Mouse (Mus musculus) inflammation-experienced regulatory T-cells, adult 6 months (primary cell): ENCODE results near the gene Chst11. TPM values are rescaled to one million over a fixed set of nuclear protein-coding genes. Genes with fewer than 3 reads are reported as not detected.

Experiments used
- ATAC-seq: one replicate; pipeline ENCODE4 v1.8.0; 2017
- polyA plus RNA-seq, 3 experiments: library from polyadenylated mRNA; unstranded; fragments of 100-300 nt; shearing (Covaris generic); gene quantifications; one replicate each; pipeline ENCODE4 v1.2.1; 2017

Chst11 gene
- polyA plus RNA-seq, 3 experiments from 2014 or later, result 0.84 to 4.5 (median 0.85) TPM

DNA sequence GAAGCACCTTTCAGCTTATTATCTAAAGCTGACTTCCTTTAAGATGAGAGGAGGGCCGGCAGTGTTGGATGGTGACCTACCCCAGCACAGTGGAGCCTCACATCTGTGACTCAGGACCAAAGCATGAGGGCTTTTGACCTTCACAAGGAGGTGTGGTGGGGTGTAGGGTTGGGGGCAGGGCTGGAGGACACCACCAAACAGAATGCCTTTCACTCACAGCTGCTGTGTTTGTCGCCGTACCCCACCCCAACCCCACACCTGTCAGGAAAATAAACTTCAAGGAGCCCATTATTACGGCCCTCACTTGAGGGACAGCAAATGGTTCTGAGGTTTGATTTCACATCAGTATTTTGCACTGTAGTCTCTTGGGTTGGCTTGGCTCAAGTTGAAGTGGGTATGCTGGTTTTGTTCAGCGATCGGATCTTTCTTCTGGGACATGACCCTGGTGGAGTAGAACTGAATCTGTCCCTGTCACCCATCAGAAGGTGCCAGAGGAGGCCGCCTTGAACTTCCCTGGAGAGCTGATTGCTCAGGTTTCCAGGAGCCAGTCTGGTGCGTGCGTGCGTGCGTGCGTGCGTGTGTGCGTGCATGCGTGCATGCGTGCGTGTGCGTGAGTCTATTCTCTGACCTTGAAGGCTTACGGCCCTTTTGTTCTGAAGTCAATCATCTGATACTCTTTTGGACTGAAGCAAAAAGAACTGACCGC, 51.2 kb downstream of the Chst11 start:
- ATAC-seq, result no peak

DNA sequence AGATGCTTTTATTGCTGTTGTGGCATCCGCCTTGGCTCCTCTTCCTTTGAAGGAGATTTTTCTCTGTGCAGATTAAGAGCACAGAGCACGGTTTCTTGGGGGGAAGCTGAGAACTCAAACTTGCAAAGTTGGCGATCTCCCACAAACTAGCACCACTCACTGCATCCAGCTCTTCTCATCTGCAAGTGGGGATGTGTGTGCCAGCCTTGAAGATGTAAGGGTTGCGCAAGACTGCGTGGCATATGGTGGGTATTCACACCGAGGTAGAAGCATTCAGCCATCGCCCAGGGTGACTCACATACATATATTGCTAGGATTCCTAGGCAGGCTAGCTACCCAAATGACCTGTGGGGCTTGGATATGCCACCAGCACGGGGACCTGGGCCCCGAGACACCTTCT, 52.9 kb downstream of the Chst11 start:
- ATAC-seq, result no peak

DNA sequence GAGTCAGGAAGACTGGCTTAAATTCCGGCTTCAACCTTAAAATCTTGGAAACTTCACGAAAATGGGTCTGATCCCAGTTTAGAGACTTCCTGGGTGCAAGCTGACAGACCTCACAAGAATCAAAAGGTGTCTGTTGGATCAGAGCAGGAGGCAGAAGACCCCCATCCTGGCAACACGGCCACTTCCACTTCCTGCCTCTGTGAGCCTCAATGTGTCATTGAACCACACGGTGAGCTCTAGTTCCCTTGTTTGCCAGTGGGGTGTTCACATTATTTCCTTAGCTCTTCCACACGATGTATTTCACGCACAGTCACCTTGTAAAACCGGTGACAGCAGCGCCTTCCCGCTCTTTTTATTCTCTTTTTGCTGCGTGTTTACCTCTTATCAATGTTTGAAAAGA, 54.1 kb downstream of the Chst11 start:
- ATAC-seq, result no peak

DNA sequence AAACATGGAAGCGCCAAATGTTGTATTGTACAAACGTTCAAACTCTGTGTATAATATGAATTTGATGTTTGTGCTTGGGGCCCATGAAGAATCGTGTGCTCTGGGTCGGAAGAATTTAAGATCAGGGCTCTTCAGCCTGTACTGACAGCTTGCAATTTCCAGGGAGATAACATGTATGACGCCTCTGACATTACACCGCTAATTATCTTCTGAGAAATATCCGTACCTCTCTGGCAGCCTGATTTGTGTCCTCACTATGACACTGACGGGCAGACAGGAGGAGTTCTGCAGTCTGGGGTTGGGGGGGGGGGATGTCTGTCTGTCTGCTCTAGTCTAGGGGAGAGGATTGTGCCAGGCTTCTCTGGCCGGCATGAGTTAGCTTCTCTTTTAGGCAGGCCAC, 56.6 kb downstream of the Chst11 start:
- no peak for ATAC-seq

DNA sequence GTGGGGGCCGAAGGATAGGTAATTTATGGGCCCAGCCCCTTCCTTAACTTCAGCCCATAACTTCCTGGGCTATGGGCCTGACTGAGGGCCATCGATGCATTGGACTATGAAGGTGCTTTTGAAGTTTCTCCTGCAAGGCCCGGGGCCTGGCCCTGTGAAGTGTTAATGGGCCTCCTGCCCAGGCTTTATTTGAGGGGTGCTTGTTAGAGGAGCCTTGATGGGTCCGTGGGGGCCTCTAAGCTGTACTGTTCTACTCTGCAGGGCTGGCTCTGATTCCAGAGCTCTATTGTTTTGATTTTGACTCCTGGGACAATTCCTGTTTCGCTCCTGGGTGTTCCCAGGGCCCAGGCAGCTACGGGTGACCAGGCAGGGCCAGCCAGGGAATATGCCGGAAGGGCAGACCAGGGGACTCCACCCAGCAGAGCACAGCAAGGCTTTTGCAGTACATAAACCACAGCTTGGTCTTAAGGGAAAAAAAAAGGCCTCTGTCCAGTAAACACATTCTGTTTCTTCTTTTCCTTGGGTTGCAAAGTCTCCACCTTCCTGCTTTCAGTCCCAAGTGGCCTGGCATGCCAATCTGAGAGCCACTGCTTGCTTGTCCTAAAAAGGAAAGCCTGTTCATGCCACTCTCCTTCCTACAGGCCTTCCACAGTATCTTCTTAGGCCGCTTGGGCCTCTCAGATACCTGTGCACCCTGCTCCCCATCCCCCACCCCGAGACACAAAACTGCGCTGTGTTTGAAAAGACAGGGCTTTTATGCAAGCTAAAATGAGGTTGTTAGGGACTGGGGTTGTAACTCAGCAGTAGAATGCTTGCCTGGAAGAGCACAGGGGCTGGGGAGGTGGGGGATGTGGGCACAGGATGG, 57.5 kb downstream of the Chst11 start:
- ATAC-seq, result no peak

DNA sequence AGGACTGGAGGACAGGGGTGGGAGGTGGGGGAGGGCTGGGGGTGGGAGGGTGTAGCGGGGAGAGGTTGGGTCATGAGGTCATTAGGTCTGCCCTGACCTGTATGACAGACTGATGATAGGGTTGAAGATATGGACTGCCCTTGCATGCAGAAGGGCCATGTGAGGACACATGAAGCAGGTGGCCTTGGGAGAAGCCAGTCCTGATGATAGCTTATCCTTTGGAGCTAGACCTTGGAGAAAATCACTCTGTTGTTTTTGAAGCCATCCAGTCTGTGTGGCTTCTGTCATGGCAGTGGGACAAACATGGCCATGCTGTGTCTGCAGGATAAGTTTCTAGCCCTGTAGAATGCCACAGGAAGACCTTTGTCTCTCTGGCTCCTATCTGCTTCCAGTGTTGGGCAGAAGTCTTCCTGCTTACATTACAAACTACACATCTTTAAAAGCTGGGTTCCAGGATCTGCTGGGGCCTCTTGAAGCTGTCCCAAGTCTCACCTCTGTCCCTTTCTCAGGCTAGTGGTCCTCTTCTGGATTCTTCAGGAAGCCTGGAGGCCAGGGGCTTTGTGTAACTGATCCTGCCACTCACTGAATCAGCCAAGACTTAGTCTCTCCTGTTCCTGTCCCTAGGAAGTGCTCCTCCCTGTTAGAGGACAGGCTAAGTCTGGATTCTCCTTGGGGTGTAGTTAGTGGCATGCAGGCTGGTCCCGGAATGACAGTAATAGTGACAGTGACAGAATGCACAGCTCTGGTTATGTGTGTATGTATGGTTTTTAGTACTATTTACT, 58.4 kb downstream of the Chst11 start:
- ATAC-seq, result no peak

DNA sequence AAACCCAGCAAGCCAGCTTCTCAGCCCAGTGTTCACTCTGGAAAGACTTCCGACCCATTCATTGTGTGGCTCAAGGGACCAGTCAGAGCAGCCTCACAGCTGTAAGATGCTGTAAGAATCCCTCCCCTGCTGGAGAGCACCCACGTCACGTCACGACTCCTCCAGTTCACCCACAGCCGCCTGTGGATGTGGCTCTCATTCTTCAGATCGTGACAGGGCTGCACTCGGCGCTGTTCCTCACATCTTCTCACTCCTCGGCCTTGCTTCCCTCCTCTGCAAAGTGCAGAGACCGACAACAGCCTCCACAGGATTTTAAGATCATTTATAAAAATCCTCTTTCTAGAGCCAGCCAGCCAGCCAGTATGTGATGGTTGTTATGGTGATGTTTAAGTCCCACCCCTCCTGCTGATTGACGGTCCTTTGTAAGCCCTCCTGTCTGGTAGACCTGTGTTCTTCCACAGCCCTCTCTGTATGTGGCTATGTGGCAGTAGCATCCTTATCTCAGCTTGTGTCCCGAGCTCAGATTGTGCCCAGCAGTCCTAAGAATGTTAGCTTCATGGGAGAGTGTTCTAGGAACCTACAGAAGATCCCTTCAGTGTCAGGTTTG, 64.0 kb downstream of the Chst11 start:
- no peak for ATAC-seq

DNA sequence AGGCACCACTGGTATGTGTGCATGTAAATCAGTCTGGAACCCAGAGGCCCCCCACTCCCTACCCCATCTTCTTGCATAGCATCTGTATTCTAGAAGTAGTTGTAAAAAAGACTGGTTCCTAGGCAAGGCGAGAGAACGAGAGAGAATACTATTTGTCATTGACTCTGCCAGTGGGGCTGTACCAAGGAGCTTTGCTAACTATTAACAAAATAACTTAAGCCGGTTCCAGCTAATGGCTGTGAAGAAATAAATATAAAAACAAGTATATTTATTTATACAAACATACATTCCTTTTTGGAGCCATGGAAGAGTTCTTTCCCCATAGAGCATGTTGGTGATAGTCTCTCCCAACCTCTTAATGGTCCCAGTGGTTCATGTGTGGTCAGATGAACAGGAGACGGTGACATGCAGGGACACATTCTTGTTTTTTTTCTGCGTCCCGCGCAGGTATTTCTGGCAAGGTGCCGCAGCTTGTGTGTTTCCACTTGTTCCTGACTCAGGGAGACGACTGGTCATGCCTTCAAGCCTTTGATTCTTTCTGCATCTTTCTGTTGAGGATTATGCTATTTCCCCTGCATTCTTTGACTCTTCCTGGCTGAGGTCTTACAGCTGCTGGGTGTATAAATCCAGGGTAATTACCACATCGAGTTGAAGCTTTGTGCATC, 68.7 kb downstream of the Chst11 start:
- no peak for ATAC-seq

DNA sequence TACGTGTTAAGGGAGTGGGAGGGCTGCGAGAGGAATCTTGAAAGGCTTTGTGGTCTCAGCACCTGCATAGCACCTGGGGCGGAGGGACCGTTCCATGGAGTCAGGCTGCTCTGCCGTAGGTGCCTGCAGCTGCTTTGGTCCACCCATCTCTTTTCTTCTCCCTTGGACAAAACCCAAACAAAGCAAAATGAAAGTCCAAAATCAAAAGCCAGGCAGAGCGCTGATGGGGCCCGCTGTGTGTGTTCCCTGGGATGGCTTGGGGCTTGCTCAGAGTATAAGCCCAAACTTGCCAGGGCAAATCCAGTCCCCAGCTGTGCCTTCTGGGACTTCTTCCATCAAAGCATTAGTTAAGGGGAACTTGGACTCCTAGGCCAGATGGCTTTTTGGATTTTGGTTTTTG, 71.0 kb downstream of the Chst11 start:
- ATAC-seq, result no peak

DNA sequence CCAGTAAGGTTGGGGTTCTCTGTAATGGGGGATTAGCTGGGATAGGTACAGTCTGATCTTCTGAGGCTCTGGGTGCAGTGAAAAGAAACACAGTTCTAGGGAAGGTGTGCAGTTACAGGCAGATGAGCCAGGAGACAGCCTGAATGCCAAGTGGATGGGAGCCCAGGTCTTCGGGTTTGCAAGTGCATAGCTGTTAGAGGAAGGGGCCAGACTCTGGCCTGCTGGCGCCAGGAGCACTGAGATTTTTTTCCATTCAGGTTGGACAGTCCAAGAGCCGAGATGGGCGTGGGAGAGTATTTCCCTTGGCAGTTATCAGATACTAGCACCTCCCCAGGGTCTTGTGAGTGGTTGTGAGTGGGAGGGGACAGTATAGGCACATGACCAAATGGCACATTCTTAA, 71.6 kb downstream of the Chst11 start:
- no peak for ATAC-seq

DNA sequence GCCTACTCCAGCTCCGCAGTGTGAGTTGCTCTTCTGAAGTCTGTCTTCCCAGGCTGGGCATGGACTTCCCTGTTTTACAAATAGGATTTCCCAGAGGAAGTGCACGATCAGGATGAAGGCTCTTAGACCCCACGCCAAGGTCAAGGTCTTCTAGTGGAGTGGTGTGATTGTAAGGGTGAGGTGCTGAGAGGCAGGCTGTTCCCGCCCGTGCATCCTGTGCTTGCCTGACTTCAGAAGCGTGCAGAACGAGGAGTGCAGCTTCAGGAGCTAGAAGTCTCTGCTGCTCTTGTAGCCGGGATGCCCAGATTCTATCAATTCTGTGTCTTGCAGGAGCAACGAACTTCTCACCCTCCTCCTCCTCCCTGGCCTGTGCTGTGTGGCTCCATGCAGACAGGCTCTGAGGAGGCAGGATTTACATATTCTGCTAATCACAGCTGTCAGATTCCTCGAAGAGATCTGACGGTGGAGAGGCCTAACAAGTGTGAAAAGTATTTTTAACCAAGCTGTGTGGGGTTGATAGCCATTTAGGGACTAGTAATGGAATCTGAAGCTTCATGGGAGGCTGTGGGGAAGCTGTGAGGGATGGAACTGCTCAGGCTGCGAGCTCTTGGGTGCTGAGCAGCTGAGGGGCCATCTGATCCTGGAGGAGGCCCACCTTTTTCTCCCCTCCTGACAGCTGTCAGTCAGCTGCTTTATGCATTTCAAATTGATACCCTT, 74.9 kb downstream of the Chst11 start:
- ATAC-seq, result no peak

DNA sequence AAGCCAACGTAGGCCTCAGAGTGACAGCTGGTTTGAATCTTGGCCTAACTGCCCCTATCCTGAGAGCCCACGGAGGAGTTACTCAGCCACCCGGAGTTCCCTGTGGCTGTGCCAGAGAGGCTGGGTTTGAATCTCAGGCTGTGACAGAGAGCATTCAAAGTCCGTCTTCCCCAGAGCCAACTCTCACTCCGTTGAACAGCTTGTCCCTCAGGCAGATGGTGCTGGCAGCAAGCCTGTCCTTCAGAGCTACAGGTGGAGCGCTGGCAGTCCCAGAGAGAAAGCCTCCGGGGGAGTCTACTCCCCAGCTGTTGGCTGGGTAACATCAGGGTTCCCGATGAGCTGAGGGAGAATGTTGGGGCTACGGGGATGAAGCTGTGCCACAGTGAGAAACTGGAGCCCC, 77.0 kb downstream of the Chst11 start:
- no peak for ATAC-seq

DNA sequence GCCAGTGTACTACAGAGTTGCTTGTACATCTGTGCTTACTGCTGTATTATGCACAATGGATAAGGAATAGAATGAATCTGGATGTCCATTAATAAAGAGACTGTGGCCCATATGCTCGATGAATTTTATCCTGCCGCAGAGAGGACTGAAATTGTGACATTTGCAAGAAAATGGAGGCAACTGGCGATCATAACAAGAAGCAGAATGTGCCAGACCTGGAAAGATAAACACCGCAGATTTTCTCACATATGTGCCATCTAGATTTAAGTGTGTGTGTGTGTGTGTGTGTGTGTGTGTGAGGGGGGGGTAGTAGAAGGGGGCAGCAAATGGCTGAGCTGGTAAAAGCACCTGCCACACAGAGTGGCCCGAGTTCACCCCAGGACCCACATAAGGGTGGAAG, 79.5 kb downstream of the Chst11 start:
- ATAC-seq, result no peak

DNA sequence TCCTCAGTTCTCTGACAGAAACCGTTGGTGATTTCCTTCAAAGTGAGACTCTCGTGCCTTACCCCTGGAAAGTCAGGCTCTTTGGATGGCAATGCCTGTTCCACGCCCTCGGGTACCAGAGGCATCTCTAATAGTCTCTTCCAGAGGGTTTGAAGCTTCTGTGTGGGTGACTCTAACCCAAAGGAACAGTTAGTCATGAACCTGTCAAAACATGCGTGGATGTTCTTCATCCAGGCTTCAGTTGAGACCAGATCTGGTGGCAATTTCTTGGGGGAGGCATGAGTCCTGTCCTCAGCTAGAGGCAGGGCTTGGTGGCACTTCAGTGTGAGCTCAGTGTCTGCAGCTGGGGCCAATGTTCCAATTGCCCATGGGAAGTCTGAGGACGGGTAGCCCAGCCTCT, 80.9 kb downstream of the Chst11 start:
- ATAC-seq, result no peak

DNA sequence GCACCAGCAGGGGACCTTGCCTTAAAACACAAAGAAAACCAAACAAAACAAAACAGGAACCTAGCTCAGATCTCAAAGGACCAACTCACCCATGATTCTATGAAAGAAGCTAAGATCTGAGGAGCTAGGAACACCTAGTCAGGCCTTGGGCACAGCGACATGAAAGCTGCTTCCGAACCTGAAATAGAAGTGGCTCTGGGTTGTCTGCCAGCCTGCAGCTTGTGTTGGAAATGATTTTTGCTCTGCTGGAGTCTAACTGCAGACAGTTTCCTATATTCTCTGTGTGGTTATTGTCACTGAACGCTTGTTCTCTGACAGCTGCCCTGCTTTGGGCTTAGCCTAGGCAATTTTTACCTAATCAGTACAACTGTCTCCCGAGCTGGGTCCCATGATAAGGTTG, 82.0 kb downstream of the Chst11 start:
- ATAC-seq, result no peak

DNA sequence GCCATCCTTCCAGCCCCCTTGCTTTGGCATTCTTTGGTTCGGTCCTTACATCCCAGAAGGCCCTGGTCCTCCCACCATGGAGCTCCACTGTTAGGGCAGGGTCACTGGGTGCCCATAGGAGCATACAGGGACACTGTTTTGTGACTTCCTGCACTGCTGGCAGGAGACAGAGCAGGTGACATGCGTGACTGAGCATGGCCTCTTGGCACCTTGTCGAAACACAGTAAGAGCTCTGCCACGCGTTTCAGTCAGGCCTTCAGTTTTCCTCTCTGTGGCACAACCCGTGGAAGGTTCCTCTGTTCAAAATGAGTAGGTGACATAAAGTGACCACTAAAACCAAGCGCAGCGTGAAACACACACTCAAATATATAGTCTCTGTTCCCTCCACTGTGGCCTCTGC, 83.2 kb downstream of the Chst11 start:
- ATAC-seq, result no peak

DNA sequence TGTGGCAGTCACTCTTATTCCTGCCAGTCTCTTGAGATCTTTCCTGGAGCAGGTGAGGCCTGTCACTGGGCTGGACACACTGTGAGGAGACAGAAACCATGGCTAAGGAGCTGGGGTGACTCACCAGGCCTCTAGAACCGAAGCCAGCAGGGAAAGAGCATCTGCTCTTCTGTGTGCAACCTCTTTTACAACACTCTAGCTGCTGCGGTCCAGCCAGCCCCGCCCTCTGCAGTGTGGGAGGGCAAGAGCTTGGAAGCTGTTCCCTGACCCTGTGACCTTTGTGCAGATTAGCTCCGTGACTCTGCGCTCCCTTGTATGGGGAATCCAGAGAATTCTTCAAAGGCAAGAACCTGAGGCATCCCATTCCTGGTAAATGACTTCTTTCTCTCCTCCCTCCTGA, 84.5 kb downstream of the Chst11 start:
- ATAC-seq, result no peak

DNA sequence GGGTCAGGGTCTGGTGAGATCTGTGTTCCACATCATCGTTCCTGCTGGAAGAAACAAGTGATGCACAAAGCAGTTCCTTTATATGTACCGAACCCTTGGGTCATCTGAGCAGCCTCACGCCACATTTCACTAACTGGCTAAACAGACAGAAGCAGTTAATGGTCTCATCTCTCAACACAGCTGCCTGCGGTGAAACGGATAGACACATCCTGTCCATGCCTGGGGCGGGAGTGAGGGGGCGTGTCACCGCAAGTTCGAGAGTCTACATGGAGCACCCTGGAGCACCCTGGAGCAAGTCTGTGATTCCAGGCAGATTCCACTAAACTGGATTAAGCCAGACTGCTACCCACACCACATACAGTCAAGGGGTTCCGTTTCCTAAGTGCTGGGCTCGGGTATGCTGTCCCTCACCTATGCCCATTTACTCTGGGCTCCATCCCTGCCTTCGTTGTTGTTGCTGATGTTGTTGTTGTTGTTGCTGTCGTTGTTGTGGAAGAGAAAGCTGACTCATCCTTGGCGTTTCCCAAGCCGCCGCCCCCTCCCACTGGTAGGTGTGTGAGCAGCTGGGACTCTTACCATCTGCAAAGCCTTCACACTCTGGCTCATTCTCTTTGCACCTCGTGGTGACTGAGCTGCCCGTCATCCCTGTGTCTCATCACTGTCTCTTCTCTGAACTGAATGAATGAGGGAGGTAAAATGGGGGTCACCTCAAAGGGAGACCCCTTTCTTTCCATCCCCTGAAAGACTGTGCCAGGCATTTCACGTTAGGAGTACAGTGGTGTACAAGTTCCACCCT, 86.7 kb downstream of the Chst11 start:
- no peak for ATAC-seq

DNA sequence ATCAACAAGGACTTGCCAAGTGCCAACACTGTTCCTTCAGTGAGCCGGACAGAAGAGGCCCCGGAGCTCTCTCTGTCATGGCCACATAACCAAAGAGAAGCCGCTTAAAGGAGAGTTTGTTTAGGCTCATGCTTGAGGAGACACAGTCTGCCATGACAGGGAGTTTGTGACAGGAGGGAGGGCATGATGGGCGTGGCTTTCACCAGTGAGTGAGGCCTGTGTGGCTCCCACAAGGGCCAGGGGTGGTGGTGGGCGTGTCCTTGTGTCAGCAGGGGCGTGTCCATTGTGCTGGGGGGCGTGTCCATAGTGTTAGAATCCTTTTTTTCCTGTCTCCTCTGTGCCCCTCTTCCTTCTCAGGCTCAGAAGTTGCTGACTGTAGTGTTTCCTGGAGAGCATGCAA, 87.8 kb downstream of the Chst11 start:
- ATAC-seq, result no peak

DNA sequence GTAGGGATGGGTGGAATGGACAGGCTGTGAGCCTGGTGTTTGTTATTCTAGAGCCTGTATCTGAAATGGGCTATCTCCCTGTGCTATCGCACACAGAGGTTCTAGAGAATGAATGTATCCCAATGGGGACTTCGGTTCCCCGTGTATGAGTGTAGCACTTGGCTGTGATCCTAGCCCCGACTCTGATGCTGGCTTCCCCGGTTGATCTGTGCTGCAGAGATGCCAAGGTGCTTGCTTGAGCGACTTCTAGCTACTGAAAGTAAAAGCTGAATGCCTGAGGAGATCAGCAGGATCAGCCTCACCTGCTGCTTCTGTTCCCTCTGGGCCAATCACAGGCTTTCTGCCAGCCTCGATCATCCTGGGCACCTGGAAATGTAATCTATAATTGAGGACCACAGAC, 91.5 kb downstream of the Chst11 start:
- no peak for ATAC-seq

DNA sequence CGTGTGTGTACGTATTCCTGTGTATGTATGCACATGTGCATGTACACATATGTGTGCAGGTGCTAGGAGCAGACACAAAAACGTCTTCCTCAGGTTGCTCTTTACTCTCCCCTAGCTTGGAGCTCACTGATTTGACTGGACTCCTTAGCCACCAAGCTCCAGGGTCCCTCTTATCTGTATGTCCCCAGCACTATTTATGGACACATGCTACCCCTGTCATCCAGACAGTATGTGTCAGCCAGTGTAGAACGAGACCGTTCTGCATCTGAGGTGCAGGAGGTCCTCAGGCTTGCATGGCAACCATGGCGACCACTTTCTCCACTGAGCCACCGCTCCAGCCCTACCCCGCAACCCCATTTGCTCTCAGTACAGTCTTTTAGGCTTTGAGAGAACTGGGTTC, 93.4 kb downstream of the Chst11 start:
- no peak for ATAC-seq
